Mouse (Mus musculus) retina, embryonic 14.5 days (tissue): ENCODE results near the gene 9230102O04Rik.
A peak's percentile ranks its signal among the peaks of the same experiment; 100 is the strongest.

Experiments
- DNase-seq: peaks from one replicate; pipeline ENCODE4 v3.0.0-alpha.2; 2015; ENCODE audit warnings: low spot score

The 9230102O04Rik gene

DNA sequence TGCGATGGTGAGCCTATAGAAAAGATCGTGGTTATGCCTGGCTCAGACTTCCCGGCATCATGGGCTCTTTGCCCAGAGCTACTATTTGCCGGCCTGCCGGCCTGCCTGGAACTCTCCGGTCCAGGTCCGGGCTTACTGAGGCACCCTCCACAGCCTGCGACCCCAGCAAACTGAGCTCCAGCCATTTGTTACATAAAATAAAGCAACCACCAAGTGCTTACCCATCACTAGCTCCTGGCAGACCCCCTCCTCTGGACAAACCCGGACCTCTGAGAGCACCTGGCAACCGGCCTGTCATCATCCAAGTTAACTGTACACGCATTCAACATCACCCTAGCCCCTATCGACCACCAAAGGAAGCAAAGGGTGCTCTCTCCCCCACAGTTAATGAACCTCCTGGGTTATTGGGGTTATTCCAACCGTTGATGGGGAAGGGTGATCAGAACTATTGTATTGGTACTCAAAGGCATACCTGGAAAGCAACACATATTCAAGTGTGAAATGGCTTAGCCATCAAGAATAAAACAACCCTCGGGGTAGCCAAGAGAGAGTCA, 4.0 kb downstream of the 9230102O04Rik start:
- no peak for DNase-seq

DNA sequence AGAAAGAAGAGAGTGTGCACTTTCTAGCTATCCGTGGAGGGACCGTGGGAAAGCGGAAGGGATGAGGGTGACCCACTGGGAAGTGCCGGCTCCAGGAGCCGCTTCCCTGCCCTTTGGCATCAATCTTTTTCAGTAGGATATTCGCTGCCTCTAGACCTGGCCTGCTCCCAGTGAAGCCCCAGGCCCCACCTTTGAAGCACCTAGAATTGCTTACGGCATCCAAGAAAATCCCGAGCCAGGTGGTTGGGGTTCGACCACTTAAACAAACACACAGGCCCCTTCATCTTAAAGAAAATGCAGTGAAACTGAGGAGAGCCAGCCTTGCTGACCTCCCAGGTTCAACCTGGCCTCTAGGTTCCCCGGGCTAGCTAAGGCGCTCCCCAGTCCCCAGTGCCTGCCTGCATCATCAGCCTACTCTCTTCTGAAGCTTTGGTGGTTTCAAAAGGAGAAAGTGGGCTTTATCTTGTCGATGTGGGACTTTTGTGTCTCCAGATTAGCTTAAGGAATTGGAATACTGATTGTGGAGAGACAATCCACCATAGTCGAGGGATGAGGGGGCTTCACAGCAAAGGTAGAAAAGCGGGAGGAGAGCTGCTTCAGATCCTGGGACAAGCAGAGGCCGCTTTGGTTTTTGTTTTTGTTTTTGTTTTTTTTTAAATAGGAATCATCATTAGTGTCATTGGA, 4.7 kb downstream of the 9230102O04Rik start:
- peak; percentile 28 for DNase-seq

DNA sequence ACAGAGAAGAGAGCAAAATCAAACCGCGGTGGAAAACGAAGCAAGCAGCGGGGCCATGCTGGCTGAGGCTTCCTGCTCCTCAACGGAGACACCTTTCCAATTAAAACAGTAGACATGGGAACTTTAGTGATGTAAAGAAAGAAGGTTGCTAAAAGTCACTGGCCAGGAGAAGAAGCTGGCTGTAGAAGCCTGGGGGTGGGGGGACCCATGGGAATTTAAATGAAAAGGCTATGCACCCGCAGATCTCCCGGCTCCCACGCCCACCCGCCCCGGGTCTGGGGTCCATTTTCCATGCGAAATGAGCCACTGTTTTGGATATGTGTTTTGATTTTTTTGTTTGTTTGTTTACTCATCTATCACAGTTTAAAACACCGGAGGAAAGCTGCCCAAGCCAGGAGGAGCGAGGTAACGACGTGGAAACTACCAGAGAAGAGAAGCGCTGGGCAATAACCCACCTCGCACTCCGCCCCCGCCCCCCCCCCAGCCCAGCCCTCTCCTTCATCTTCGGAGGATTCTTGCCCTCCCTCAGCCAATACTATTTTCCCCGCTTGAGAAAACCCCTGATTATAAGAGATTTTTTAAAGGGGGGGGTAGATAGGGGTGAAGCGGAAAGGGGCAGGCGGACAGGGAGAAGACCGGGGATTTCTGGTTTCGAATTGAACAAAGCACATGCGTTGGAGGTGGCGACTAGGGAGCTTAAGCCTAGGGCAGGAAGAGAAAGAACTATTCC, 5.4 kb downstream of the 9230102O04Rik start:
- DNase-seq = no peak

- peak; percentile 67 for DNase-seq
These were observed 6.2 kb downstream of the 9230102O04Rik start for GRCm38 (mm10) chr2:9882926-9883802.

DNA sequence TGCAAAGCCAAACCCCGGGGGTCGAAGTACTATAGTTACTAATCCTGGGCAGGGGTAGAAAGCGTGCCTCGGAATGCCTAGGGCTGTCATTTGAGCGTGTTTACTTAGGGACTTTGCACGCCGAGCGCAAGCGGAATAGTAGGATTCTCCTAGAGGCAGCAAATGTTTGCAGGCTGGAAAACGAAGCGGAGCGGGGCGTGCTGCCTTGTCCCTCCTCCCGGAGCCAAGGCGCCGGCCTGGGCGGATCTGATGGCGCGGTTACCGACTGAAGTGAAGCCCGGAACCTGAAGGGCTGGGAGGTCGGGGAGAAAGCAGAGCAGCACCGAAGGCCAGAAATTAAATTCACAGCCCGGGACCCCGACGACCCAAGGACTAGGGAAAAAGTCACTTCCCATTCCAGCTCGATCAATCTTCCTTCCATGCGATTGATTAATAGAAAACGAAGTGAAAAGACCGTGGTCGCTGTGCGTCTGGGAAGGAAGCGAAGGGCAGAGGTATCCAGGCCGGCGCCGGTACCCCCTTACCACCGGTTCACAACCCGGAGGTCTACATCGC, 6.9 kb downstream of the 9230102O04Rik start:
- peak; percentile 45 for DNase-seq

GRCm38 (mm10) chr2:9881611-9882023, 7.7 kb downstream of the 9230102O04Rik start:
- DNase-seq = peak; percentile 43

- peak; percentile 59 for DNase-seq
These were observed 8.2 kb downstream of the 9230102O04Rik start, which contains the start of gene 4930412O13Rik for GRCm38 (mm10) chr2:9881051-9881591. TSS of gene 4930412O13Rik (plus strand) at chr2:9881252.

DNA sequence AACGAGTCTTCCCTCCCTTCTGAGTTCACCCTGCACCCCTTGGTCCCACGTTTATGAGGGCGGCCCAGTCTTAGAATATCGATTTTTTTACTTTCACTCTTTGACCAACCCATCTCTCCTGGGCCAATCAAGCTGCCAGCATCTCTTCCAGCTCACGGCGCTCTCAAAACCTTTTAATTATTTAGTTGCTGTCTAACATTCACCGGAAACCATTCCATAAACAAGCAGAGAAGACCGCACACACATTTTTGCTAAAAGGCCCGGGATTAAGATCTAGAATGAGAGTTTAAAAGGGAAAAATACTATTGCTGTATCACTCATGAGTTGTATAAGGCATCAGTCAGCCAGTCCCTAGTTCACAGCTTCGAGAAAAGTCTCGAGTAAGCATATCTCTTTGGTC, 9.1 kb downstream of the 9230102O04Rik start:
- DNase-seq = peak; percentile 39

GRCm38 (mm10) chr2:9879493-9879892, 9.8 kb downstream of the 9230102O04Rik start:
- DNase-seq = peak; percentile 96

DNA sequence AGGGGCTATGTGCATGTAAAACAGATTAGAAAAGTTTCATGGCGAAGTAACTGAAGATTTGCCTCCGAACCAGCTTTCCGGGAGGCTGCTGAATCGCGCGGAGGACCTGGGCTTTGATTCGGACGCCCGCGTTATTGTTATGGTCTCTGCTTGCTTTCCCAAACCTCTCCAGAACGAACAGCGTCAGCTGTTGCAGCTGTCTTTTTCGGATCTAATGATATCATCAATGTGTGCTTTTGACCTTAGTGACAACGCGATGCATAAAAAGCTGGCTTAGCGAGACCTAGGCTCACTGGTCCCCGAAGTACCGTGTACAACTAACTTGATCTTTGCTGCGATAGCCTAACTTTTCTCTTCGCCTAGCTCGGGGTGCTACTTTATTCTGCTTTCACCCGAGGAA, 10.2 kb downstream of the 9230102O04Rik start:
- no peak for DNase-seq

GRCm38 (mm10) chr2:9878564-9879081, 10.7 kb downstream of the 9230102O04Rik start:
- peak; percentile 67 for DNase-seq

GRCm38 (mm10) chr2:9877966-9878563, 11.3 kb downstream of the 9230102O04Rik start:
- peak; percentile 42 for DNase-seq

- peak; percentile 45 for DNase-seq
These were observed 12.0 kb downstream of the 9230102O04Rik start for GRCm38 (mm10) chr2:9877326-9877690.

- peak; percentile 46 for DNase-seq
These were observed 12.6 kb downstream of the 9230102O04Rik start for GRCm38 (mm10) chr2:9876621-9877325.

GRCm38 (mm10) chr2:9875676-9876357, 13.5 kb downstream of the 9230102O04Rik start:
- no peak for DNase-seq

DNA sequence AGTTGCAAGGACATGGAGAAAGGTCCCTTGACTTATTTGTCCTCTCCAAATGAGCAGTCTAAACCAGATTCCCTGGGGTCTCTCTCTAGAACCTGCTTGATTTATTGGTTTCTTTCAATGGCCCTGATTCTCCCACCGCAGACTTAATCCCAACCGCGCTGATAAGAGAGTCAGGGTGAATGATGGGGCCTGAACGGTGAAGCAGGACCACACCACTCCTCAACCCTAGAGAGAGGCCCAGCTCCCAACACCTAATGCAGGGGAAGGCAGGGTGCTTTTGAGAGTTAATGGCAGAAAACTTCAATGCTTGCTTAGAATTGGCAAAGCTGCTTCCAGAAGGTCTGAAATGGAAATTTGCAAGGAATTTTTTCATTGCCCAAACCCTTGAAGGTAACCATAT, 14.1 kb downstream of the 9230102O04Rik start:
- peak; percentile 32 for DNase-seq

GRCm38 (mm10) chr2:9874467-9875219, 14.7 kb downstream of the 9230102O04Rik start:
- DNase-seq = peak; percentile 23

DNA sequence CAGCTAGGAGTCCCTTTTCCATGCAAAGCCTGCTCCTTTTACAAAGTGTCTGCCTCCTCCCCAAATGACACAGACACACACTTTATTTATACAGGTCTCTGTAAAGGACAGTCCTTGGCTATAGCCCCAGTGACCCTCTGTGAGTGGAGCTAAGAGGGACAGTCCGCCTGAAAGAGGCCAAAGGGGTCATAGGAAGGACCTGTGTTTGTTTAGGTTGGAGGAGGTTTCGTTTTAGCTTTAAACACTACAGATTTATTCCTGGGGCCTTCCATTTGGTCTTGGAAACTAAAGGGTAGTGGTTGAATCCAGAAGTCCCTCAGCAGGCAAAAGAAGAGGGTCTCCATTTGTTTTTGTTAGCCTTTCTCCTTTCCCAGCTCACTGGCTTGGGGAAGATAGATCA, 15.6 kb downstream of the 9230102O04Rik start:
- DNase-seq = peak; percentile 5

DNA sequence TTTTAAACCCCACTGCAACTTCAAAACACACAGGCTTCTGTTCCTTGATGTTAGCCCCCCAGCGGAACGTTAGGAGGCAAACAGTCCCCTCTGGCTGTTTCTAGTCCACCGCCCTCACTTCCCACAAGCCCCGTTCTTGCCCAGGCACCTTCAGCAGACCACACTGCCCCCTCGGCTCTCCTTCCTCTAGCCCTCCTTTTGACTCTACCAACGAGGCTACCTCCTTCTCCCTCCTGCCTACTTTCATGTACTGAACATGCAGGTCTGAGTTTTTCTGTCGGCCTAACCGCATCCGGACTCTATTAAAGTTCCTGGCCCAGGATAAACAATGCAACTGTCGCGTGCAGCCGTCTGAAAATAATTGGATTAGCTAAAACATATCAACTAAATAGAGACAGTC, 16.7 kb downstream of the 9230102O04Rik start:
- peak; percentile 71 for DNase-seq
